Comparison of ENCODE assay signal across 26 mouse cellular contexts in the genomic region with DNA sequence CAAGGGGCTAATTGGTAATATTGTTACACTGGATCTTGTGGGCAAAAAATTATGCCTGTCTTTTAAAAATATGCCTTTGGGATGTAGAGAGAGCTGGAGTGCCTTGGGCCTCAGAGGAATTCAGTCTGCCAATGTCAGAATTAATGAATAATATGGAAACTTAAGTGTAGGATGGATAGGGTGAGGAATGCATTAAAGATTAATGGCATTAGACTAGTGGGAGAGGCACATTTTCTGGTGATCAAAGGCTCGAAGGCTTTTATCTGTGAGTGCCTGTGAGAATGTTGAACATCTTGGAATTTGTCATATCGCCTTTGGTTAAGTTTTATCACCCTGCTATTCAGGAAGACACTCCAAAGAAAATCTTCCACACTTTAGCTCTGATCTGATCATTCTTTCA.
DNase-seq lines count a peak whose midpoint lies in the region; ATAC-seq lines count a peak whose summit lies in the region.
"Had no signal": no experiment of that assay in that cellular context is flagged by ENCODE, and none has a peak within 500 bp of the region (broad histone marks: within the 10 kb centered on the region; RNA-seq: fewer than 3 reads in every experiment).

No protein-coding gene starts in this region.

- H3K9ac ChIP-seq in midbrain, embryonic 13.5 days (replicated peaks), result no peak overlapping the region
- H3K9ac ChIP-seq in midbrain, embryonic 11.5 days (ENCODE audit: low read length), result no peak overlapping the region
- H3K9ac ChIP-seq in midbrain, embryonic 16.5 days (ENCODE audit: low read depth, low read length), result no peak overlapping the region
- H3K9ac ChIP-seq in intestine, embryonic 16.5 days (ENCODE audit: low read depth, low read length), result no peak overlapping the region
- H3K9ac ChIP-seq: embryonic facial prominence, embryonic 12.5 days; forebrain, embryonic 13.5 days; forebrain, embryonic 15.5 days had no signal

- ATAC-seq in midbrain, embryonic 13.5 days, result peak; percentile 60; the same call in 1 of the 2 replicates
- ATAC-seq in midbrain, embryonic 11.5 days (ENCODE audit: low FRiP score), result no peak
- peak; percentile 75 for ATAC-seq in midbrain, embryonic 16.5 days
- ATAC-seq in intestine, embryonic 16.5 days, result no peak
- ATAC-seq: activated CD4-positive, CD25-positive, alpha-beta regulatory T cell, adult 4 months; CD4-positive, CD25-positive, alpha-beta regulatory T cell, adult 4 months; forebrain, embryonic 13.5 days; forebrain, embryonic 15.5 days; Patski had no signal

- WGBS in midbrain, embryonic 13.5 days, result 62% methylated on average over 2 of the region's 2 CpGs
- 86% methylated on average over 2 of the region's 2 CpGs for WGBS in midbrain, embryonic 11.5 days
- WGBS in midbrain, embryonic 16.5 days, result 61% methylated on average over 2 of the region's 2 CpGs
- whole genome bisulfite sequencing in intestine, embryonic 16.5 days, result 60% methylated on average over 2 of the region's 2 CpGs

- H3K27me3 ChIP-seq in midbrain, embryonic 13.5 days, result no peaks in the 10 kb centered on the region
- no peaks in the 10 kb centered on the region for H3K27me3 ChIP-seq in midbrain, embryonic 11.5 days (ENCODE audit: control insufficient read depth, insufficient read depth, low read length)
- H3K27me3 ChIP-seq in midbrain, embryonic 16.5 days (ENCODE audit: control insufficient read depth, insufficient read depth, low read depth, low read length), result no peaks in the 10 kb centered on the region
- H3K27me3 ChIP-seq in intestine, embryonic 16.5 days (replicated peaks; ENCODE audit: control insufficient read depth, insufficient read depth, low read length), result no peaks in the 10 kb centered on the region
- H3K27me3 ChIP-seq: CH12.LX; embryonic facial prominence, embryonic 12.5 days; forebrain, embryonic 15.5 days had no signal

- DNase-seq in midbrain, embryonic 11.5 days (ENCODE audit: low spot score, missing footprints), result no peak
- peak; percentile 2 for DNase-seq in brain, adult 2 months (ENCODE audit: low read depth, low spot score)
- DNase-seq in mesoderm, embryonic 11.5 days (ENCODE audit: low read depth, low spot score), result peak; percentile 1
- no peak for DNase-seq in spleen, adult 12 weeks (ENCODE audit: low spot score)
- DNase-seq in gastrocnemius, postnatal 10 days, result no peak
- DNase-seq: adrenal gland, adult 8-10 months; adrenal gland, postnatal 14 days; adrenal gland, postnatal 36 days; B cell, adult 2 months; cerebellum, adult 11-12 months; cerebellum, adult 2 months; cerebellum, adult 9-10 months; cerebellum, postnatal 10 days; cerebellum, postnatal 25 days had no signal

- H3K4me2 ChIP-seq in midbrain, embryonic 13.5 days (replicated peaks), result no peak overlapping the region
- no peak overlapping the region for H3K4me2 ChIP-seq in midbrain, embryonic 11.5 days
- H3K4me2 ChIP-seq in midbrain, embryonic 16.5 days (ENCODE audit: low read length), result no peak overlapping the region
- H3K4me2 ChIP-seq in intestine, embryonic 16.5 days (ENCODE audit: low read depth, low read length), result no peak overlapping the region
- H3K4me2 ChIP-seq: embryonic facial prominence, embryonic 12.5 days; forebrain, embryonic 13.5 days; forebrain, embryonic 15.5 days had no signal

- H3K9me3 ChIP-seq in midbrain, embryonic 13.5 days, result no peaks in the 10 kb centered on the region
- no peaks in the 10 kb centered on the region for H3K9me3 ChIP-seq in midbrain, embryonic 11.5 days (ENCODE audit: control insufficient read depth, low read length)
- H3K9me3 ChIP-seq in midbrain, embryonic 16.5 days (replicated peaks; ENCODE audit: control insufficient read depth, low read length, poor library complexity, severe bottlenecking), result no peaks in the 10 kb centered on the region
- H3K9me3 ChIP-seq in intestine, embryonic 16.5 days (ENCODE audit: control insufficient read depth, low read length), result no peaks in the 10 kb centered on the region
- H3K9me3 ChIP-seq: embryonic facial prominence, embryonic 10.5 days; embryonic facial prominence, embryonic 12.5 days; forebrain, embryonic 13.5 days; forebrain, embryonic 15.5 days had no signal

- no peak overlapping the region for H3K27ac ChIP-seq in midbrain, embryonic 13.5 days
- no peak overlapping the region for H3K27ac ChIP-seq in midbrain, embryonic 11.5 days (ENCODE audit: low read depth, low read length)
- H3K27ac ChIP-seq in midbrain, embryonic 16.5 days (ENCODE audit: low read length), result no peak overlapping the region
- no peak overlapping the region for H3K27ac ChIP-seq in intestine, embryonic 16.5 days (ENCODE audit: low read length)
- H3K27ac ChIP-seq: embryonic facial prominence, embryonic 10.5 days; embryonic facial prominence, embryonic 12.5 days; forebrain, embryonic 13.5 days; forebrain, embryonic 15.5 days had no signal

- no peaks in the 10 kb centered on the region for H3K36me3 ChIP-seq in midbrain, embryonic 13.5 days
- no peaks in the 10 kb centered on the region for H3K36me3 ChIP-seq in midbrain, embryonic 11.5 days (ENCODE audit: control insufficient read depth, insufficient read depth, low read length)
- H3K36me3 ChIP-seq in midbrain, embryonic 16.5 days (ENCODE audit: control insufficient read depth, insufficient read depth, low read length), result no peaks in the 10 kb centered on the region
- H3K36me3 ChIP-seq in intestine, embryonic 16.5 days (ENCODE audit: control insufficient read depth, insufficient read depth, low read length), result no peaks in the 10 kb centered on the region
- H3K36me3 ChIP-seq: embryonic facial prominence, embryonic 10.5 days; embryonic facial prominence, embryonic 12.5 days; forebrain, embryonic 15.5 days; G1E had no signal

- no peaks in the 10 kb centered on the region; the same call in 1 of the 2 replicates for H3K4me1 ChIP-seq in midbrain, embryonic 13.5 days (replicated peaks)
- no peaks in the 10 kb centered on the region for H3K4me1 ChIP-seq in midbrain, embryonic 11.5 days (ENCODE audit: control insufficient read depth, insufficient read depth, low read length)
- no peaks in the 10 kb centered on the region for H3K4me1 ChIP-seq in midbrain, embryonic 16.5 days (ENCODE audit: control insufficient read depth, insufficient read depth, low read length)
- H3K4me1 ChIP-seq in intestine, embryonic 16.5 days (ENCODE audit: control insufficient read depth, insufficient read depth, low read length), result no peaks in the 10 kb centered on the region
- H3K4me1 ChIP-seq: embryonic facial prominence, embryonic 10.5 days; embryonic facial prominence, embryonic 12.5 days; forebrain, embryonic 13.5 days; forebrain, embryonic 15.5 days had no signal

- H3K4me3 ChIP-seq in midbrain, embryonic 13.5 days (replicated peaks), result no peak overlapping the region
- no peak overlapping the region for H3K4me3 ChIP-seq in midbrain, embryonic 11.5 days (ENCODE audit: low read depth, low read length)
- H3K4me3 ChIP-seq in midbrain, embryonic 16.5 days (ENCODE audit: low read depth, low read length), result no peak overlapping the region
- no peak overlapping the region for H3K4me3 ChIP-seq in intestine, embryonic 16.5 days (ENCODE audit: low read length)
- H3K4me3 ChIP-seq: embryonic facial prominence, embryonic 10.5 days; embryonic facial prominence, embryonic 12.5 days; forebrain, embryonic 13.5 days; forebrain, embryonic 15.5 days had no signal

Comparison
In these comparisons a context has a peak if more than half of its experiments do, and no peak if none do; other contexts are left out.
1. ATAC-seq: peak in midbrain, embryonic 13.5 days (single experiment) and midbrain, embryonic 16.5 days (single experiment); none in midbrain, embryonic 11.5 days (single experiment) and intestine, embryonic 16.5 days (single experiment).
2. DNase-seq: peak in brain, adult 2 months (single experiment) and mesoderm, embryonic 11.5 days (single experiment); none in midbrain, embryonic 11.5 days (single experiment), spleen, adult 12 weeks (single experiment) and gastrocnemius, postnatal 10 days (single experiment).